Mouse (Mus musculus): ENCODE measurements around the gene Lrsam1. TPM values are rescaled to one million over a fixed set of nuclear protein-coding genes. Genes with fewer than 3 reads are reported as not detected.

Gene Lrsam1
- polyA plus RNA-seq, 1 experiment from 2014 or later: 7.0 TPM

DNA sequence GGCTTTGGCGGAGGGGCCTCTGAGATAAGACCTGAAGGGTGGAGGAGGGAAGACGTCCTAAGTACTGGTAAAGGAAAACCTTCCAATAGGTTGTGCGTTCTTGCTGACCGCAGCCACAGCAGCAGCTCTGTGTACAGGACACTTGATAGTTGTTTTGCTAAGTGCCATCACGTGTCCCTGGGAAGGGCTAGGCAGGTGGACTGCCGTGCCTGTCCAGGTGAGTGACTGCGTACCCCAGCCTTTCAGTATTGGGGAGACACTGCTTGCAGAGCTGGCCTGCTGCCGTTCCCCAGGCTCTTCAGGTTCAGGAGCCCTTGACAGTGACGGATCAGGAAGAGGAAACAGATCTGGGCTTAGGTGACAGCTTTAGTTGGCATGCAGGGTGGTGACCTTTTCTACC lies 70.1 kb downstream of the Lrsam1 start:
- H3K27ac ChIP-seq (replicated peaks; ENCODE audit: low read depth, low read length): no peak overlapping the region
- no peaks in the 10 kb centered on the region for H3K27me3 ChIP-seq (ENCODE audit: control insufficient read depth, insufficient read depth, low read length)
- H3K9ac ChIP-seq (ENCODE audit: low read length): no peak overlapping the region; the same call in 1 of the 2 replicates
- H3K36me3 ChIP-seq (ENCODE audit: control insufficient read depth, insufficient read depth, low read length): no peaks in the 10 kb centered on the region
- H3K4me3 ChIP-seq (ENCODE audit: low read depth, low read length): no peak overlapping the region
- H3K9me3 ChIP-seq (ENCODE audit: control insufficient read depth, low read length): no peaks in the 10 kb centered on the region
- 74% methylated on average over 9 of the region's 9 CpGs for WGBS
- H3K4me1 ChIP-seq (ENCODE audit: control insufficient read depth, insufficient read depth, low read length): peaks cover 36% of the 10 kb centered on the region
- ATAC-seq (ENCODE audit: insufficient number of reproducible peaks, low FRiP score, low TSS enrichment, low read depth) (no peak), DNase-seq (ENCODE audit: low spot score) (no peak)
- no peak overlapping the region for H3K4me2 ChIP-seq (ENCODE audit: low read depth, severe bottlenecking)

DNA sequence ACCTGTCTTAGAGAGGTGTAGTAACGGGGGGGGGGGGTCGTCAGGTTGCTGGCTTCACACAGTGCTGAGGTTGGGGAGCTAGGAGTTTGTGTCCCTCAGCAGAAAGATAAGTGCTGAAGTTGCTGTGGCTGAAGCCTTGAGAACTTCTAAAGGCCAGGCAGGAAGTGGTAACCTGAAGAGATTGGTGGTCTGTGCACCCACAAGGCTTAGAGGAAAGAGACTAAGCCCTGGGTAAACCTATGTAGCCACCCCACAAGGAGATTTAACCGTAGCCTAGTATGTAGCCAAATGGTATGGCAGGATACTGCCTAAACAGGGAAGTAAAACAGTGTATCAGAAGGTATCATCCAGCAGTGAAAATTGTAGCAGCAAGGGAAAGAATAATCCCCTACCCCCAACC lies 71.1 kb downstream of the Lrsam1 start:
- WGBS: 84% methylated on average over 3 of the region's 3 CpGs
- no peak overlapping the region for H3K27ac ChIP-seq (replicated peaks; ENCODE audit: low read depth, low read length)
- DNase-seq (ENCODE audit: low spot score) (no peak), ATAC-seq (ENCODE audit: insufficient number of reproducible peaks, low FRiP score, low TSS enrichment, low read depth) (no peak)
- H3K4me1 ChIP-seq (ENCODE audit: control insufficient read depth, insufficient read depth, low read length): peaks cover 26% of the 10 kb centered on the region
- H3K9ac ChIP-seq (ENCODE audit: low read length): no peak overlapping the region
- H3K27me3 ChIP-seq (ENCODE audit: control insufficient read depth, insufficient read depth, low read length): no peaks in the 10 kb centered on the region
- no peaks in the 10 kb centered on the region for H3K36me3 ChIP-seq (ENCODE audit: control insufficient read depth, insufficient read depth, low read length)
- no peak overlapping the region for H3K4me3 ChIP-seq (ENCODE audit: low read depth, low read length)
- no peaks in the 10 kb centered on the region for H3K9me3 ChIP-seq (ENCODE audit: control insufficient read depth, low read length)
- no peak overlapping the region for H3K4me2 ChIP-seq (ENCODE audit: low read depth, severe bottlenecking)

DNA sequence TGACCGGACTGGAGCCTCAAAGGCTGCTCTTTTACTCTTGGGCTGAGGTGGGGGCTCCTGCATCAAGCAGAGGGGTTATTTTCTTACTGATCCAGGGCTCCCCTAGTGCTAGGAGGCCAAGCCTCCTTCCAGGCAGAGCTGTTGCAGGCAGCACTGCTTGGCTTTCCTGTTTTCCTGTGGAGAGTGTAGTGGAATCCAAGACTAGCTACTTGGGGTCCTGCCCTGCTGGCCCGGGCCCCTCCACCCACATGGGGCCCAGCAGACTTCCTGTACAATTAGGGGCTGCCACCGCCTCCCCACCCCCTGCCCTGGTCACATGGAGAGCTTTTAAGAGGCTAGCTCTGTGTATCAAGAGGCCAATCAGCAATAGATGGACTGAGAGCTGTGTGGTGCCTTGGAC lies 72.9 kb downstream of the Lrsam1 start:
- WGBS: 10% methylated on average over 3 of the region's 3 CpGs
- H3K4me3 ChIP-seq (ENCODE audit: low read depth, low read length): no peak overlapping the region
- no peaks in the 10 kb centered on the region for H3K27me3 ChIP-seq (ENCODE audit: control insufficient read depth, insufficient read depth, low read length)
- peak overlapping the region; percentile 91 for H3K27ac ChIP-seq (replicated peaks; ENCODE audit: low read depth, low read length)
- peak; percentile 65 for ATAC-seq (ENCODE audit: insufficient number of reproducible peaks, low FRiP score, low TSS enrichment, low read depth)
- H3K9ac ChIP-seq (ENCODE audit: low read length): peak overlapping the region; percentile 32; the same call in 1 of the 2 replicates
- H3K4me2 ChIP-seq (ENCODE audit: low read depth, severe bottlenecking): peak overlapping the region; percentile 20; the same call in 1 of the 2 replicates
- no peaks in the 10 kb centered on the region for H3K9me3 ChIP-seq (ENCODE audit: control insufficient read depth, low read length)
- peaks cover 40% of the 10 kb centered on the region for H3K4me1 ChIP-seq (ENCODE audit: control insufficient read depth, insufficient read depth, low read length)
- no peak for DNase-seq (ENCODE audit: low spot score)
- no peaks in the 10 kb centered on the region for H3K36me3 ChIP-seq (ENCODE audit: control insufficient read depth, insufficient read depth, low read length)

DNA sequence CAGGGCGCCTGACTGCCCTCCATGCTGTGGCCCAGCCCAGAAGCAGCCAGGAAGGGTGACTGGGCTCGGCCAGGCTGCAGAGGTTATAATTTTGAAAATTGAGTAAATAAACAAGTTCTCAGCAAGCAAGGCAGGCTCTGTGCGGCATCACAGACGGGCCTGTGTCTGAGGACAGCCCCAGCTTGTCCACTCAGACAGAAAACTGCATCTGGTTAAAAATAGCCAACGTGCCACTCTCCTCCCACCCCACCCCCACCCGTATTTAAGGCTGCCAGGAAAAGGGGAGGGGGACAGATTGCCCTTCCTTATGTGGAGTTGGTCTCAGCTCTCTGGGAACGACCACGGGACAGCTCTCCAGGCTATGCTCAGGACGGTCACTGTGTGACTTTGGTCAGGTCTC lies 73.4 kb downstream of the Lrsam1 start:
- H3K4me2 ChIP-seq (ENCODE audit: low read depth, severe bottlenecking): peak overlapping the region; percentile 20; the same call in 1 of the 2 replicates
- H3K4me3 ChIP-seq (ENCODE audit: low read depth, low read length): no peak overlapping the region
- peak; percentile 66 for ATAC-seq (ENCODE audit: insufficient number of reproducible peaks, low FRiP score, low TSS enrichment, low read depth)
- 7% methylated on average over 9 of the region's 9 CpGs for WGBS
- no peaks in the 10 kb centered on the region for H3K9me3 ChIP-seq (ENCODE audit: control insufficient read depth, low read length)
- H3K4me1 ChIP-seq (ENCODE audit: control insufficient read depth, insufficient read depth, low read length): peaks cover 42% of the 10 kb centered on the region
- no peaks in the 10 kb centered on the region for H3K36me3 ChIP-seq (ENCODE audit: control insufficient read depth, insufficient read depth, low read length)
- H3K27me3 ChIP-seq (ENCODE audit: control insufficient read depth, insufficient read depth, low read length): no peaks in the 10 kb centered on the region
- H3K27ac ChIP-seq (replicated peaks; ENCODE audit: low read depth, low read length): peak overlapping the region; percentile 91
- peak; percentile 52 for DNase-seq (ENCODE audit: low spot score)
- peak overlapping the region; percentile 41; the same call in 1 of the 2 replicates for H3K9ac ChIP-seq (ENCODE audit: low read length)

DNA sequence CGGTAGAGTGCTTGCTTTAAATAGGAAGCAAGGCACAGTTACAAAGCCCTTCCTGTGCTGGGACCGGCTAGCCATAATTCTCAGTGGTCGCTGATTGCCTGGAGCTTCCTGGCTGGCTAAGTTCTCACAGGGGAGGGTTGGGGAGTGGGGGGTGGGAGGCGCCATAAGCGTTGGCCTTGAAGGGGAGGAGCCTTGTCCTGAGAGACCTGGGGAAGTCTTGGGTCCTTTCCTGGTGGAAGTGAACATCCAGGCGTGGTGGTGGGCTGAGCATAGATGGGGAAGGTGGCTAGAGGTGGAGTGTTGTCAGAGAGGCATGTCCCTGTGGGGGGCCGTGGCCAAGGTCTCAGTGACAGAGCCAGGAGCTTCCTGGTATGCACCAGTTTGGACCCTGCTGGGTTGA lies 76.7 kb downstream of the Lrsam1 start:
- ATAC-seq (ENCODE audit: insufficient number of reproducible peaks, low FRiP score, low TSS enrichment, low read depth): no peak
- Histone ChIP-seq H3K4me2 (ENCODE audit: low read depth, severe bottlenecking) (no peak overlapping the region), H3K27ac (replicated peaks; ENCODE audit: low read depth, low read length) (peak overlapping the region; percentile 79; the same call in 1 of the 2 replicates), H3K4me3 (ENCODE audit: low read depth, low read length) (no peak overlapping the region), H3K9ac (ENCODE audit: low read length) (no peak overlapping the region), H3K27me3 (ENCODE audit: control insufficient read depth, insufficient read depth, low read length) (no peaks in the 10 kb centered on the region), H3K36me3 (ENCODE audit: control insufficient read depth, insufficient read depth, low read length) (no peaks in the 10 kb centered on the region), H3K4me1 (ENCODE audit: control insufficient read depth, insufficient read depth, low read length) (peaks cover 58% of the 10 kb centered on the region), H3K9me3 (ENCODE audit: control insufficient read depth, low read length) (no peaks in the 10 kb centered on the region)
- peak; percentile 56 for DNase-seq (ENCODE audit: low spot score)
- 12% methylated on average over 7 of the region's 7 CpGs for WGBS

DNA sequence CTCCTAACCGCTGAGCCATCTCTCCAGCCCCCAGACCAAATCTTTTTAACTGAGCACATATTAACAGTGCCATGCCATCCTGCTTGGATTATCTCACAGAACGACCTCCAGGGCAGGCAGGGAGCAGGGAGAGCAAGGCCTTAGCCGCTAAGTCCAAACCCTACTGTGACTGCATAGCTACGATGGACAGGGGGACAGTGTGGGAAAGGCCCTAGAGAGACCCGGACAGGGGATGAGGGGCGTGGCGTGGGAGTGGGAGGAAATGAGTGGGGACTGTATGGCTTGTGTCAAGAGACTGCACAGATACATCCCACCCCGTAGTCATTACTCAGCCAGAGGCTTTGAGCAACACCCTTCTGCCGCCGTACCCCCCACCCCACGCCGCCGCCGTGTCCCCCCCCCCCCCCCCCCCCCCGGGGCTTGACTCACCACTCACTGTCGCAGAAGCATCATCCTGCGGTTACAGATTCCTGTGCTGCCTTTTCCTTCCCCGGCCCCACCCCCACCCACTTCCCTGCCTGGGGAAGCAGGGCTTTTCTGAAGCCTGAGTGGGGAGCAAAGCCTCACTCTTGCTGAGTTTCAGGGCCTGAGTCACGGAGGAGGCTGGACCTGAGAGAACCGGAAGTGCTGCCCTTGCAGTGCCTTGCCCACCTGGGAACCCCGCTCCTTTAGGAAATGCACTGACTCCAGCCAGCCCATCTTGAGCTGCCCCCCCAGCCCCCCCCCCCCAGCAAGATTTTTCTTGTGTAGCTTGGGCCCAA lies 79.0 kb downstream of the Lrsam1 start:
- Histone ChIP-seq H3K4me1 (ENCODE audit: control insufficient read depth, insufficient read depth, low read length) (peaks cover 50% of the 10 kb centered on the region), H3K9ac (ENCODE audit: low read length) (no peak overlapping the region), H3K36me3 (ENCODE audit: control insufficient read depth, insufficient read depth, low read length) (no peaks in the 10 kb centered on the region), H3K9me3 (ENCODE audit: control insufficient read depth, low read length) (no peaks in the 10 kb centered on the region), H3K27me3 (ENCODE audit: control insufficient read depth, insufficient read depth, low read length) (no peaks in the 10 kb centered on the region), H3K4me3 (ENCODE audit: low read depth, low read length) (no peak overlapping the region), H3K4me2 (ENCODE audit: low read depth, severe bottlenecking) (no peak overlapping the region), H3K27ac (replicated peaks; ENCODE audit: low read depth, low read length) (0 out of 2 replicates have a peak overlapping the region, but pooled peaks have one; percentile 4)
- WGBS: 62% methylated on average over 16 of the region's 21 CpGs
- DNase-seq (ENCODE audit: low spot score) (no peak), ATAC-seq (ENCODE audit: insufficient number of reproducible peaks, low FRiP score, low TSS enrichment, low read depth) (no peak)

DNA sequence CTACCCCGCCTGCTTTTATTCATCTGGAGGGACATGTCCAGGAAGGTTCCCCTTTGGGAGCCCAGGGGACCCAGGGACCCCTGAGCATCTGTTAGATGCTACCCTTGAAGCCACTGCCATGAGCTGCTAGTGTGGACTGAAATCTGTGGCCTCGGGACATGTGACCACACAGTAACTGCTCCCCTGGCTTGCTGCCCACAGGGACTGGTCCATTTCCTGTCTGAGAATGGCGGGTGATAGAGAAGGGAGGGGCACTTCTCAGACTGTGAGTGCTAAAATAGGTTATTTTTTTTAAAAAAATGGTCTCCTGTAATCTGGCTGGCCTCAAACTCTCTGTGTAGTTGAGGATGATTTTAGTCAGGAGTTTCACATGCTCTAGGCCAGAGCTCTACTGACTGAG lies 79.7 kb downstream of the Lrsam1 start:
- Histone ChIP-seq H3K36me3 (ENCODE audit: control insufficient read depth, insufficient read depth, low read length) (no peaks in the 10 kb centered on the region), H3K27me3 (ENCODE audit: control insufficient read depth, insufficient read depth, low read length) (no peaks in the 10 kb centered on the region), H3K9ac (ENCODE audit: low read length) (no peak overlapping the region), H3K4me1 (ENCODE audit: control insufficient read depth, insufficient read depth, low read length) (peaks cover 48% of the 10 kb centered on the region), H3K4me2 (ENCODE audit: low read depth, severe bottlenecking) (no peak overlapping the region), H3K27ac (replicated peaks; ENCODE audit: low read depth, low read length) (no peak overlapping the region), H3K4me3 (ENCODE audit: low read depth, low read length) (no peak overlapping the region), H3K9me3 (ENCODE audit: control insufficient read depth, low read length) (no peaks in the 10 kb centered on the region)
- WGBS: 43% methylated on average over 3 of the region's 3 CpGs
- ATAC-seq (ENCODE audit: insufficient number of reproducible peaks, low FRiP score, low TSS enrichment, low read depth) (no peak), DNase-seq (ENCODE audit: low spot score) (no peak)

DNA sequence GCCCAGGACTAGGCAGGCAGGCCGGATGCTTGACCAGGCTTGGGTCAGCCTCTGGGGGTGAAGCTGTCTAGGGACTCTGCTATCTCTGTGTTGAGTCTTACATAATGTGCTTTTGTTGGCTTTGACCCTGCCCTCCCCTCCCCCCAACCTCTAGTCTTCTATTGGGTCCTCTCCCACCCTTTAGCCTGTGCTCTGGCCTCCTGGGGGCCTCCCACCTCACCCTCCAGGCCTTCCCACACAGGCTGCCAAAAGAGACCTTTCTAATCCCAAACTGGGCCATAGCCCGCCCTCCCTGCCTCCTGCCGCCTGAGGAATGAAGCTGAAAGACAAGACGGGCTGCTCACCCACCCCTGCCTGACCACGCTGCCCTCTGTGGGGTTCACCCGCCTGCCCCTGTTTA lies 80.4 kb downstream of the Lrsam1 start:
- peak overlapping the region; percentile 32; the same call in 1 of the 2 replicates for H3K27ac ChIP-seq (replicated peaks; ENCODE audit: low read depth, low read length)
- no peaks in the 10 kb centered on the region for H3K9me3 ChIP-seq (ENCODE audit: control insufficient read depth, low read length)
- ATAC-seq (ENCODE audit: insufficient number of reproducible peaks, low FRiP score, low TSS enrichment, low read depth) (no peak), DNase-seq (ENCODE audit: low spot score) (no peak)
- H3K4me2 ChIP-seq (ENCODE audit: low read depth, severe bottlenecking): no peak overlapping the region; the same call in 1 of the 2 replicates
- H3K4me1 ChIP-seq (ENCODE audit: control insufficient read depth, insufficient read depth, low read length): peaks cover 52% of the 10 kb centered on the region
- H3K4me3 ChIP-seq (ENCODE audit: low read depth, low read length): no peak overlapping the region
- no peaks in the 10 kb centered on the region for H3K27me3 ChIP-seq (ENCODE audit: control insufficient read depth, insufficient read depth, low read length)
- 68% methylated on average over 6 of the region's 6 CpGs for WGBS
- H3K36me3 ChIP-seq (ENCODE audit: control insufficient read depth, insufficient read depth, low read length): no peaks in the 10 kb centered on the region
- peak overlapping the region; percentile 14; the same call in 1 of the 2 replicates for H3K9ac ChIP-seq (ENCODE audit: low read length)
